Mouse (Mus musculus) bone marrow macrophage, adult 2 months (primary cell): ENCODE results near the gene Pmvk.

ENCODE experiments used
- CTCF ChIP-seq: IDR thresholded peaks from 2 replicates; pipeline ENCODE4 v1.5.1; 2012; ENCODE audit warnings: low read depth, mild to moderate bottlenecking, low read length, moderate library complexity
- POLR2A ChIP-seq: IDR thresholded peaks from 2 replicates; pipeline ENCODE4 v1.6.1; 2012; ENCODE audit warnings: mild to moderate bottlenecking, low read depth, low read length, borderline replicate concordance

GRCm38 (mm10) chr3:89515444-89515843 lies 61.1 kb downstream of the Pmvk start:
- no peak for TF ChIP-seq CTCF
- TF ChIP-seq POLR2A: no peak
